Comparison of ENCODE assay signal across 7 mouse cellular contexts in the genomic region with DNA sequence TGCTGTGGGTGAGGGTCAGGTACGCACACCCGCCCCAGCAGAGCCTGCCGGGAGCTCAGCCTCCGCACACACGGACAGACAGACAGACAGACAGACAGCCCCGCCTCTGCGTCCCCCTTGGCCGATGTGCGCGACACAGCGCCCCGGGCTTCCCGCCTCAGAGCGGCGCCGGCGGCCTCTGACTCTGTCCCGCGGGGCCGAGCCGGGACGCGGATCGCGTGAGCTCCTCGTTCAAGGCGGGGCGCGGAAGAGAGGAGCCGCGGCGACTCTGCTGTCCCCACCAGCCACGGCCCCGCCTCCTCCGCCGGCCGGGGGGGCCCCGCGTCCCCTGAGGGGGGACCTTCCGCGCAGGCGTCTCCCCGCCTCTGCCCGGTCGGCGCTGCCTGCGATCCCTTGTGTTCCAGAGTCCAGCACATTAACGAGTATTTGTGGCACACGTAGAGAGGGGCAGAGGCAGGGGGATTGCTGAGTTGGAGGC. TPM values are rescaled to one million over a fixed set of nuclear protein-coding genes. Genes with fewer than 3 reads are reported as not detected.
DNase-seq lines count a peak whose midpoint lies in the region; ATAC-seq lines count a peak whose summit lies in the region.

No protein-coding gene starts in this region.

- H3K9ac ChIP-seq in limb, embryonic 12.5 days (replicated peaks) = peak overlapping the region; percentile 67
- peak overlapping the region; percentile 70 for H3K9ac ChIP-seq in midbrain, embryonic 14.5 days (replicated peaks; ENCODE audit: low read length)

- H3K36me3 ChIP-seq in embryonic facial prominence, embryonic 10.5 days (replicated peaks) = no peaks in the 10 kb centered on the region
- H3K36me3 ChIP-seq in limb, embryonic 12.5 days = no peaks in the 10 kb centered on the region
- no peaks in the 10 kb centered on the region for H3K36me3 ChIP-seq in midbrain, embryonic 14.5 days (ENCODE audit: control insufficient read depth, insufficient read depth, low read length)

- peaks cover 46% of the 10 kb centered on the region for H3K4me1 ChIP-seq in embryonic facial prominence, embryonic 10.5 days
- peaks cover 22% of the 10 kb centered on the region; the same call in 1 of the 2 replicates for H3K4me1 ChIP-seq in limb, embryonic 12.5 days (replicated peaks)
- H3K4me1 ChIP-seq in midbrain, embryonic 14.5 days (ENCODE audit: control insufficient read depth, insufficient read depth, low read length) = no peaks in the 10 kb centered on the region

- WGBS in embryonic facial prominence, embryonic 10.5 days = under 1% methylated on average over 40 of the region's 49 CpGs
- WGBS in limb, embryonic 12.5 days = under 1% methylated on average over 49 of the region's 49 CpGs
- whole genome bisulfite sequencing in midbrain, embryonic 14.5 days = 1% methylated on average over 49 of the region's 49 CpGs

- DNase-seq in adrenal gland, postnatal 10 days = peak; percentile 96
- peak; percentile 90 for DNase-seq in embryonic facial prominence, embryonic 10.5 days (ENCODE audit: low spot score)
- DNase-seq in kidney, adult 11 months = peak; percentile 89
- peak; percentile 95 for DNase-seq in midbrain, embryonic 14.5 days
- DNase-seq in spleen, adult 12 weeks (ENCODE audit: low spot score) = peak; percentile 63

- peaks cover 2% of the 10 kb centered on the region; the same call in 1 of the 2 replicates for H3K9me3 ChIP-seq in embryonic facial prominence, embryonic 10.5 days
- H3K9me3 ChIP-seq in limb, embryonic 12.5 days = peaks cover 3% of the 10 kb centered on the region; the same call in 1 of the 2 replicates
- H3K9me3 ChIP-seq in midbrain, embryonic 14.5 days (ENCODE audit: control insufficient read depth, low read length) = peaks cover 3% of the 10 kb centered on the region; the same call in 1 of the 2 replicates

- ATAC-seq in granulocyte monocyte progenitor cell, adult 5-6 weeks (replicated peaks; ENCODE audit: poor library complexity, severe bottlenecking) = peak; percentile 39
- peak; percentile 85 for ATAC-seq in limb, embryonic 12.5 days (ENCODE audit: insufficient number of reproducible peaks, insufficient read depth, low FRiP score, low TSS enrichment, low read depth)
- peak; percentile 86 for ATAC-seq in midbrain, embryonic 14.5 days (ENCODE audit: low FRiP score, low TSS enrichment)

- peak overlapping the region; percentile 74 for H3K4me3 ChIP-seq in embryonic facial prominence, embryonic 10.5 days
- H3K4me3 ChIP-seq in limb, embryonic 12.5 days (replicated peaks) = peak overlapping the region; percentile 55
- peak overlapping the region; percentile 53 for H3K4me3 ChIP-seq in midbrain, embryonic 14.5 days (replicated peaks; ENCODE audit: low read depth, low read length)

- H3K27me3 ChIP-seq in embryonic facial prominence, embryonic 10.5 days (replicated peaks; ENCODE audit: low read depth, poor library complexity, severe bottlenecking) = peaks cover 11% of the 10 kb centered on the region
- H3K27me3 ChIP-seq in limb, embryonic 12.5 days = peaks cover 17% of the 10 kb centered on the region
- no peaks in the 10 kb centered on the region for H3K27me3 ChIP-seq in midbrain, embryonic 14.5 days (ENCODE audit: control insufficient read depth, insufficient read depth, low read length)

- H3K4me2 ChIP-seq in limb, embryonic 12.5 days = peak overlapping the region; percentile 73
- H3K4me2 ChIP-seq in midbrain, embryonic 14.5 days (ENCODE audit: low read length) = peak overlapping the region; percentile 67

- peak overlapping the region; percentile 93 for H3K27ac ChIP-seq in embryonic facial prominence, embryonic 10.5 days (replicated peaks)
- H3K27ac ChIP-seq in limb, embryonic 12.5 days = peak overlapping the region; percentile 80
- H3K27ac ChIP-seq in midbrain, embryonic 14.5 days (replicated peaks; ENCODE audit: low read depth, low read length) = peak overlapping the region; percentile 97

RNA-seq across cellular contexts. Expression of a gene that starts 43.9 kb away (rescaled TPM):
- total RNA-seq in adrenal gland, postnatal 10 days (2021) = 1 to 10 TPM; 1.6 to 1.8 TPM
- 0.51 and 0.57 TPM in 2 replicates for polyA plus RNA-seq in embryonic facial prominence, embryonic 10.5 days (2016; fragmentation: Nextera tagmentation; extraction: Ambion mirVana)
- 2.1 and 3.8 TPM in 2 replicates for total RNA-seq in granulocyte monocyte progenitor cell, adult 5-6 weeks (2014; fragmentation: Nextera tagmentation)
- 4.7 and 5.6 TPM in 2 replicates for total RNA-seq in granulocyte monocyte progenitor cell, adult 5-6 weeks (2017)
- polyA plus RNA-seq in limb, embryonic 12.5 days (2016; fragmentation: Nextera tagmentation; extraction: Ambion mirVana) = 1.3 and 1.5 TPM in 2 replicates
- 1.7 TPM in 1 of 2 replicates, not detected in the other for polyA plus RNA-seq in midbrain, embryonic 14.5 days (2014; fragmentation: Nextera tagmentation; extraction: Ambion mirVana)

RNA-seq across cellular contexts. Expression of a gene that starts 53.6 kb away (rescaled TPM):
- not detected for total RNA-seq in adrenal gland, postnatal 10 days (2021)
- not detected in 2 replicates for polyA plus RNA-seq in embryonic facial prominence, embryonic 10.5 days (2016; fragmentation: Nextera tagmentation; extraction: Ambion mirVana)
- not detected in 2 replicates for total RNA-seq in granulocyte monocyte progenitor cell, adult 5-6 weeks (2014; fragmentation: Nextera tagmentation)
- not detected in 2 replicates for total RNA-seq in granulocyte monocyte progenitor cell, adult 5-6 weeks (2017)
- not detected in 2 replicates for polyA plus RNA-seq in limb, embryonic 12.5 days (2016; fragmentation: Nextera tagmentation; extraction: Ambion mirVana)
- not detected in 2 replicates for polyA plus RNA-seq in midbrain, embryonic 14.5 days (2014; fragmentation: Nextera tagmentation; extraction: Ambion mirVana)

Comparison
In these comparisons a context has a peak if more than half of its experiments do, and no peak if none do; other contexts are left out.
1. Peak in every context shown above with its lines: DNase-seq, ATAC-seq, H3K4me3 ChIP-seq and H3K27ac ChIP-seq.